Mouse (Mus musculus): ENCODE results near the gene Slc9a9. TPM values are rescaled to one million over a fixed set of nuclear protein-coding genes. Genes with fewer than 3 reads are reported as not detected.

Gene Slc9a9
- polyA plus RNA-seq, 2 experiments: 3.7 to 5.1 TPM

- DNase-seq (ENCODE audit: low spot score) (no peak), ATAC-seq (ENCODE audit: low FRiP score, low read depth) (no peak)
- WGBS: 91% methylated on average over 8 of the region's 8 CpGs
- Histone ChIP-seq H3K27me3 (ENCODE audit: control insufficient read depth, insufficient read depth, low read length) (no peaks in the 10 kb centered on the region), H3K4me2 (replicated peaks; ENCODE audit: low read depth, low read length, severe bottlenecking) (no peak overlapping the region), H3K27ac (replicated peaks; ENCODE audit: low read depth, low read length) (no peak overlapping the region), H3K9me3 (ENCODE audit: control insufficient read depth, low read length) (no peaks in the 10 kb centered on the region), H3K4me1 (ENCODE audit: control insufficient read depth, insufficient read depth, low read length) (peaks cover 3% of the 10 kb centered on the region; the same call in 1 of the 2 replicates), H3K9ac (ENCODE audit: low read depth, low read length, severe bottlenecking) (no peak overlapping the region), H3K36me3 (ENCODE audit: control insufficient read depth, insufficient read depth, low read length) (no peaks in the 10 kb centered on the region), H3K4me3 (replicated peaks; ENCODE audit: low read length) (no peak overlapping the region)
- TF ChIP-seq POLR2A (IDR thresholded peaks at IDR 0.05; ENCODE audit: borderline replicate concordance, extremely low read depth, insufficient read depth, insufficient read length): no peak
Measured at GRCm38 (mm10) chr9:94730396-94730795, 60.7 kb downstream of the Slc9a9 start.

DNA sequence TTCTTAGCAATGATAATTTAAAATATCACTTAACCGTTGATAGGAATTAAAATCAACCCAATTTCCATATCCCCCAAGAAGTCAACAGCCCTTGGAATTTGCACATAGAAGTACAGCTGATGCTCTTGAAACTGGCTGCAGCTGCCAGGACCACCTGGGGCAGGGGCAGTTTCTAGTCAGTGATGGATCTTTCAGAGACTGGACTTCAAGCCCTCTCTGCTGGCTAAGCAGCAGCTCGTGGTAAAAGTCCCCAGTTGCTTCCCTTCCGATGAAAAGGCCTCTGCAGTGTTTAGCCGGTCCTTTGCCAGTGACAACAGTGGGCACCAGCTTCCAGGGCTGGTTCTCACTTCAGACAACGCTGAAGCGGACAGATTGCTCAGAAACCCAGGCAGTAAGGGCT, 62.4 kb downstream of the Slc9a9 start:
- TF ChIP-seq POLR2A (IDR thresholded peaks at IDR 0.05; ENCODE audit: borderline replicate concordance, extremely low read depth, insufficient read depth, insufficient read length): no peak
- ATAC-seq (ENCODE audit: low FRiP score, low read depth) (no peak), DNase-seq (ENCODE audit: low spot score) (no peak)
- Histone ChIP-seq H3K9ac (ENCODE audit: low read depth, low read length, severe bottlenecking) (no peak overlapping the region), H3K27ac (replicated peaks; ENCODE audit: low read depth, low read length) (no peak overlapping the region), H3K4me3 (replicated peaks; ENCODE audit: low read length) (no peak overlapping the region), H3K9me3 (ENCODE audit: control insufficient read depth, low read length) (no peaks in the 10 kb centered on the region), H3K4me2 (replicated peaks; ENCODE audit: low read depth, low read length, severe bottlenecking) (no peak overlapping the region), H3K36me3 (ENCODE audit: control insufficient read depth, insufficient read depth, low read length) (no peaks in the 10 kb centered on the region), H3K4me1 (ENCODE audit: control insufficient read depth, insufficient read depth, low read length) (peaks cover 3% of the 10 kb centered on the region; the same call in 1 of the 2 replicates), H3K27me3 (ENCODE audit: control insufficient read depth, insufficient read depth, low read length) (no peaks in the 10 kb centered on the region)
- WGBS: 62% methylated on average over 6 of the region's 6 CpGs

GRCm38 (mm10) chr9:94732599-94733287, 63.0 kb downstream of the Slc9a9 start:
- H3K4me1 ChIP-seq (ENCODE audit: control insufficient read depth, insufficient read depth, low read length): peaks cover 3% of the 10 kb centered on the region; the same call in 1 of the 2 replicates
- no peaks in the 10 kb centered on the region for H3K27me3 ChIP-seq (ENCODE audit: control insufficient read depth, insufficient read depth, low read length)
- TF ChIP-seq POLR2A (IDR thresholded peaks at IDR 0.05; ENCODE audit: borderline replicate concordance, extremely low read depth, insufficient read depth, insufficient read length): no peak
- no peak overlapping the region for H3K27ac ChIP-seq (replicated peaks; ENCODE audit: low read depth, low read length)
- no peaks in the 10 kb centered on the region for H3K36me3 ChIP-seq (ENCODE audit: control insufficient read depth, insufficient read depth, low read length)
- peak; percentile 67; the same call in 1 of the 2 replicates for ATAC-seq (ENCODE audit: low FRiP score, low read depth)
- no peak overlapping the region for H3K9ac ChIP-seq (ENCODE audit: low read depth, low read length, severe bottlenecking)
- H3K4me2 ChIP-seq (replicated peaks; ENCODE audit: low read depth, low read length, severe bottlenecking): no peak overlapping the region
- DNase-seq (ENCODE audit: low spot score): no peak
- H3K9me3 ChIP-seq (ENCODE audit: control insufficient read depth, low read length): no peaks in the 10 kb centered on the region
- no peak overlapping the region for H3K4me3 ChIP-seq (replicated peaks; ENCODE audit: low read length)
- WGBS: 43% methylated on average over 8 of the region's 8 CpGs

GRCm38 (mm10) chr9:94734320-94734719, 64.6 kb downstream of the Slc9a9 start:
- Histone ChIP-seq H3K9me3 (ENCODE audit: control insufficient read depth, low read length) (no peaks in the 10 kb centered on the region), H3K27me3 (ENCODE audit: control insufficient read depth, insufficient read depth, low read length) (no peaks in the 10 kb centered on the region), H3K4me1 (ENCODE audit: control insufficient read depth, insufficient read depth, low read length) (peaks cover 3% of the 10 kb centered on the region; the same call in 1 of the 2 replicates), H3K36me3 (ENCODE audit: control insufficient read depth, insufficient read depth, low read length) (no peaks in the 10 kb centered on the region), H3K27ac (replicated peaks; ENCODE audit: low read depth, low read length) (no peak overlapping the region), H3K9ac (ENCODE audit: low read depth, low read length, severe bottlenecking) (no peak overlapping the region), H3K4me2 (replicated peaks; ENCODE audit: low read depth, low read length, severe bottlenecking) (no peak overlapping the region), H3K4me3 (replicated peaks; ENCODE audit: low read length) (no peak overlapping the region)
- no peak for TF ChIP-seq POLR2A (IDR thresholded peaks at IDR 0.05; ENCODE audit: borderline replicate concordance, extremely low read depth, insufficient read depth, insufficient read length)
- WGBS: 60% methylated on average over 1 of the region's 1 CpGs
- ATAC-seq (ENCODE audit: low FRiP score, low read depth) (no peak), DNase-seq (ENCODE audit: low spot score) (no peak)

GRCm38 (mm10) chr9:94737226-94737625, 67.5 kb downstream of the Slc9a9 start:
- no peak overlapping the region for H3K9ac ChIP-seq (ENCODE audit: low read depth, low read length, severe bottlenecking)
- WGBS: 73% methylated on average over 5 of the region's 5 CpGs
- DNase-seq (ENCODE audit: low spot score) (no peak), ATAC-seq (ENCODE audit: low FRiP score, low read depth) (no peak)
- H3K4me3 ChIP-seq (replicated peaks; ENCODE audit: low read length): no peak overlapping the region
- H3K4me1 ChIP-seq (ENCODE audit: control insufficient read depth, insufficient read depth, low read length): peaks cover 3% of the 10 kb centered on the region; the same call in 1 of the 2 replicates
- H3K27ac ChIP-seq (replicated peaks; ENCODE audit: low read depth, low read length): no peak overlapping the region
- H3K4me2 ChIP-seq (replicated peaks; ENCODE audit: low read depth, low read length, severe bottlenecking): no peak overlapping the region
- H3K27me3 ChIP-seq (ENCODE audit: control insufficient read depth, insufficient read depth, low read length): no peaks in the 10 kb centered on the region
- H3K36me3 ChIP-seq (ENCODE audit: control insufficient read depth, insufficient read depth, low read length): no peaks in the 10 kb centered on the region
- TF ChIP-seq POLR2A (IDR thresholded peaks at IDR 0.05; ENCODE audit: borderline replicate concordance, extremely low read depth, insufficient read depth, insufficient read length): no peak
- no peaks in the 10 kb centered on the region for H3K9me3 ChIP-seq (ENCODE audit: control insufficient read depth, low read length)
